Mouse (Mus musculus): ENCODE data around the gene Ret. TPM values are rescaled to one million over a fixed set of nuclear protein-coding genes. Genes with fewer than 3 reads are reported as not detected.
A peak's percentile ranks its signal among the peaks of the same experiment; 100 is the strongest.

Gene Ret
- polyA plus RNA-seq, 1 experiment from 2014 or later: 12.0 TPM

- H3K4me1 ChIP-seq (replicated peaks; ENCODE audit: control insufficient read depth, insufficient read depth, low read length): no peaks in the 10 kb centered on the region
- H3K4me3 ChIP-seq (ENCODE audit: low read depth, low read length): no peak overlapping the region
- no peak overlapping the region for H3K27ac ChIP-seq (ENCODE audit: low read depth, low read length)
- no peaks in the 10 kb centered on the region for H3K36me3 ChIP-seq (ENCODE audit: control insufficient read depth, insufficient read depth)
- TF ChIP-seq CTCF (IDR thresholded peaks at IDR 0.05; ENCODE audit: low read depth): no peak
- ATAC-seq: no peak
- no peak overlapping the region for H3K9ac ChIP-seq (ENCODE audit: low read depth, low read length)
- H3K27me3 ChIP-seq (replicated peaks; ENCODE audit: control insufficient read depth, insufficient read depth, low read length): no peaks in the 10 kb centered on the region
- H3K4me2 ChIP-seq (replicated peaks; ENCODE audit: low read depth): no peak overlapping the region
- whole genome bisulfite sequencing: 81% methylated on average over 9 of the region's 9 CpGs
- H3K9me3 ChIP-seq (ENCODE audit: control insufficient read depth): no peaks in the 10 kb centered on the region
These were observed 18.2 kb upstream of the Ret start for GRCm38 (mm10) chr6:118215676-118216075.

DNA sequence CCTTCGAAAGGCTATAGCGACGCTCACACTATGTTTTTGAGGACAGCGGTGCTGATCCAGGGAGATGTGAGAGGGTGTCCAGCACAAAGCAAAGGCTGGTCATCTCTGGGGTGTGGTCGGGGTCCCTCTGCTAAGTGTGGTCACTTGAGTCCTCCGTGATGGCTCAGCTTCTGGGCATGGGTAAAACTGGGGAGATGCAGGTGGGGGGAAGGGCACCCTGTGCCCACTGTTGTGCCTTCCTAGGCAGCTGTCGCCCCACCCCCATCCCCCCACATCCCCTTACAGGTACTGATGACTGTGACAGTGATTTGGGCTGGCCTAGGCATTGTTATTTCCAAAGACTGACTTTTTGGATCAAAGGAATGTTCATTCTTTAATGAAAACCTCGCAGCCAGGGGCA lies 10.8 kb upstream of the Ret start:
- no peaks in the 10 kb centered on the region for H3K36me3 ChIP-seq (ENCODE audit: control insufficient read depth, insufficient read depth)
- H3K4me3 ChIP-seq (ENCODE audit: low read depth, low read length): no peak overlapping the region
- no peak overlapping the region for H3K27ac ChIP-seq (ENCODE audit: low read depth, low read length)
- no peak overlapping the region for H3K4me2 ChIP-seq (replicated peaks; ENCODE audit: low read depth)
- no peaks in the 10 kb centered on the region for H3K4me1 ChIP-seq (replicated peaks; ENCODE audit: control insufficient read depth, insufficient read depth, low read length)
- 94% methylated on average over 8 of the region's 8 CpGs for WGBS
- no peak for TF ChIP-seq CTCF (IDR thresholded peaks at IDR 0.05; ENCODE audit: low read depth)
- H3K27me3 ChIP-seq (replicated peaks; ENCODE audit: control insufficient read depth, insufficient read depth, low read length): no peaks in the 10 kb centered on the region
- no peaks in the 10 kb centered on the region for H3K9me3 ChIP-seq (ENCODE audit: control insufficient read depth)
- no peak for ATAC-seq
- no peak overlapping the region for H3K9ac ChIP-seq (ENCODE audit: low read depth, low read length)

DNA sequence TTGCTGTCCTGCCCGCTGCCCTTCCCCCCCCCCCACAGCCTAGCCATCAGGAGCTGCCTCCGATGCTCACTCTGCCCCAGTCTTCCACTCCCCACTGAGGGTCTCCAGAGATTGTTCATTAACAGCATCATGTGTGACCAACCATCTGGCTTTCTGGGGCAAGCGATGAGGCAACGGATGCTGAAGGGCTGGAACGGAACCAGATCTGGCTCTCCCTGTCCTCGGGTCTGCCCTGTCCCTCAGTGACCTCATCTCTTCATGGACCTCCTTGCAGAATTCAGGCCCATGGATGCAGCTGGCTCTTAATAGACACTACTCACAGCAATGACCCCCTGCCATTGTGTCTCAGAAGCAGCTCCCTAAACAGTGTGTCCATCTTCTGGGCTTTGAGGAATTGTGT lies 8.9 kb upstream of the Ret start:
- no peaks in the 10 kb centered on the region for H3K9me3 ChIP-seq (ENCODE audit: control insufficient read depth)
- H3K27ac ChIP-seq (ENCODE audit: low read depth, low read length): no peak overlapping the region
- no peak for ATAC-seq
- WGBS: 83% methylated on average over 6 of the region's 6 CpGs
- H3K36me3 ChIP-seq (ENCODE audit: control insufficient read depth, insufficient read depth): no peaks in the 10 kb centered on the region
- TF ChIP-seq CTCF (IDR thresholded peaks at IDR 0.05; ENCODE audit: low read depth): no peak
- H3K27me3 ChIP-seq (replicated peaks; ENCODE audit: control insufficient read depth, insufficient read depth, low read length): no peaks in the 10 kb centered on the region
- H3K4me3 ChIP-seq (ENCODE audit: low read depth, low read length): no peak overlapping the region
- no peak overlapping the region for H3K9ac ChIP-seq (ENCODE audit: low read depth, low read length)
- no peak overlapping the region for H3K4me2 ChIP-seq (replicated peaks; ENCODE audit: low read depth)
- H3K4me1 ChIP-seq (replicated peaks; ENCODE audit: control insufficient read depth, insufficient read depth, low read length): no peaks in the 10 kb centered on the region

GRCm38 (mm10) chr6:118205176-118205890 lies 7.8 kb upstream of the Ret start:
- no peaks in the 10 kb centered on the region for H3K4me1 ChIP-seq (replicated peaks; ENCODE audit: control insufficient read depth, insufficient read depth, low read length)
- peak; percentile 43; the same call in 1 of the 2 replicates for ATAC-seq
- 39% methylated on average over 7 of the region's 7 CpGs for WGBS
- H3K9me3 ChIP-seq (ENCODE audit: control insufficient read depth): no peaks in the 10 kb centered on the region
- H3K36me3 ChIP-seq (ENCODE audit: control insufficient read depth, insufficient read depth): no peaks in the 10 kb centered on the region
- H3K27me3 ChIP-seq (replicated peaks; ENCODE audit: control insufficient read depth, insufficient read depth, low read length): no peaks in the 10 kb centered on the region
- H3K4me2 ChIP-seq (replicated peaks; ENCODE audit: low read depth): no peak overlapping the region
- H3K27ac ChIP-seq (ENCODE audit: low read depth, low read length): no peak overlapping the region
- no peak for TF ChIP-seq CTCF (IDR thresholded peaks at IDR 0.05; ENCODE audit: low read depth)
- no peak overlapping the region for H3K4me3 ChIP-seq (ENCODE audit: low read depth, low read length)
- H3K9ac ChIP-seq (ENCODE audit: low read depth, low read length): no peak overlapping the region

GRCm38 (mm10) chr6:118204112-118204511 lies 6.6 kb upstream of the Ret start:
- no peak for TF ChIP-seq CTCF (IDR thresholded peaks at IDR 0.05; ENCODE audit: low read depth)
- no peak overlapping the region for H3K27ac ChIP-seq (ENCODE audit: low read depth, low read length)

DNA sequence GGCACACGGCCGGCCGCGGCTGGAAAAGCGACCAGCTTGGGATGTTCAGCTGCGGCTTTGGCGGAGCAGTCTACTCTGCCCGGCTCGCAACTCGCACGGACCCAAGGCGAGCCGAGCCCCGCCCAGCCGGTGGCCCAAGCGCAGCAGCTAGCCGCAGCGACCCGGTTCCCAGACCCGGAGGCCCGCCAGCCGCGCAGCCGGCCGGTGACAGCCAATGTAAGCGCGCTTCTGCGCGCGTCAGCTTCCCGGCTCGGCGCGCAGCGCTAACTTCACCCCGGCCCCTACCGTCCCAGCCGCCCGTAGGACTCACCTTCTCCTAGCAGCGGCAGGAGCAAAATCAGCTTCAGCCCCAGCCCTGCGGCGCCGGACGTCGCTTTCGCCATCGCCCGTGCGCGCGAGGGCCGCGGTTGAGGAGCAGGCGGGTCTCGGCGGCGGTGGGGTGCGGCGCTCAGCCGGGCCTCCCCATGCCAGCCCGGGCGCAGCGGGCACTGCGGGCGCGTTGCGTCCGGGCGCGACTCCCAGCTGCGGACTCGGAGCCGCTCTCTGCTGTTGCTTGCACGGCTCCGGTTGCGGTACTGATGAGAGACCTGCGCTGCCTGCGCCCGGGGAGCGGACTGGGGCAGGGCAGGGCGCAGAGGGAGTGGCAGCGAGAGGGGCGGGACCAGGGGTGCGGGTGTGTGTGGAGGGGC lies 623 bp downstream of the Ret start:
- H3K4me3 ChIP-seq (ENCODE audit: low read depth, low read length): peak overlapping the region; percentile 65
- H3K27me3 ChIP-seq (replicated peaks; ENCODE audit: control insufficient read depth, insufficient read depth, low read length): peaks cover 25% of the 10 kb centered on the region; the same call in 1 of the 2 replicates
- H3K4me1 ChIP-seq (replicated peaks; ENCODE audit: control insufficient read depth, insufficient read depth, low read length): peaks cover 7% of the 10 kb centered on the region; the same call in 1 of the 2 replicates
- H3K27ac ChIP-seq (ENCODE audit: low read depth, low read length): peak overlapping the region; percentile 54; the same call in 1 of the 2 replicates
- H3K9ac ChIP-seq (ENCODE audit: low read depth, low read length): peak overlapping the region; percentile 37; the same call in 1 of the 2 replicates
- H3K4me2 ChIP-seq (replicated peaks; ENCODE audit: low read depth): peak overlapping the region; percentile 99
- under 1% methylated on average over 83 of the region's 84 CpGs for WGBS
- TF ChIP-seq CTCF (IDR thresholded peaks at IDR 0.05; ENCODE audit: low read depth): no peak
- ATAC-seq: peak; percentile 90
- H3K36me3 ChIP-seq (ENCODE audit: control insufficient read depth, insufficient read depth): no peaks in the 10 kb centered on the region
- H3K9me3 ChIP-seq (ENCODE audit: control insufficient read depth): no peaks in the 10 kb centered on the region

More at GRCm38 (mm10) chr6:118204112-118204511, 6.6 kb upstream of the Ret start:
- WGBS: 95% methylated on average over 1 of the region's 1 CpGs
- Histone ChIP-seq H3K27me3 (replicated peaks; ENCODE audit: control insufficient read depth, insufficient read depth, low read length) (no peaks in the 10 kb centered on the region), H3K9me3 (ENCODE audit: control insufficient read depth) (no peaks in the 10 kb centered on the region), H3K36me3 (ENCODE audit: control insufficient read depth, insufficient read depth) (no peaks in the 10 kb centered on the region), H3K4me1 (replicated peaks; ENCODE audit: control insufficient read depth, insufficient read depth, low read length) (peaks cover 7% of the 10 kb centered on the region; the same call in 1 of the 2 replicates), H3K4me3 (ENCODE audit: low read depth, low read length) (no peak overlapping the region), H3K9ac (ENCODE audit: low read depth, low read length) (no peak overlapping the region), H3K4me2 (replicated peaks; ENCODE audit: low read depth) (no peak overlapping the region)
- no peak for ATAC-seq
